Mouse (Mus musculus) 3134 (cell line): ENCODE measurements around the gene Relch.
"Not testable (repeated sequence)": the region's sequence is repeated elsewhere in the genome, so short reads cannot be mapped to it uniquely, and the experiment has no call there.

Experiments used
- DNase-seq: peaks from one replicate; pipeline ENCODE4 v3.0.0-alpha.2; 2011; ENCODE audit warnings: low spot score; ENCODE audit not compliant: insufficient read length; ENCODE audit errors: extremely low read depth

The Relch gene

GRCm38 (mm10) chr1:105739493-105739892, 75.8 kb downstream of the Relch start:
- no peak for DNase-seq

GRCm38 (mm10) chr1:105742481-105742880, 78.8 kb downstream of the Relch start:
- peak; percentile 37 for DNase-seq

GRCm38 (mm10) chr1:105746444-105746843, 82.8 kb downstream of the Relch start:
- DNase-seq: no peak

DNA sequence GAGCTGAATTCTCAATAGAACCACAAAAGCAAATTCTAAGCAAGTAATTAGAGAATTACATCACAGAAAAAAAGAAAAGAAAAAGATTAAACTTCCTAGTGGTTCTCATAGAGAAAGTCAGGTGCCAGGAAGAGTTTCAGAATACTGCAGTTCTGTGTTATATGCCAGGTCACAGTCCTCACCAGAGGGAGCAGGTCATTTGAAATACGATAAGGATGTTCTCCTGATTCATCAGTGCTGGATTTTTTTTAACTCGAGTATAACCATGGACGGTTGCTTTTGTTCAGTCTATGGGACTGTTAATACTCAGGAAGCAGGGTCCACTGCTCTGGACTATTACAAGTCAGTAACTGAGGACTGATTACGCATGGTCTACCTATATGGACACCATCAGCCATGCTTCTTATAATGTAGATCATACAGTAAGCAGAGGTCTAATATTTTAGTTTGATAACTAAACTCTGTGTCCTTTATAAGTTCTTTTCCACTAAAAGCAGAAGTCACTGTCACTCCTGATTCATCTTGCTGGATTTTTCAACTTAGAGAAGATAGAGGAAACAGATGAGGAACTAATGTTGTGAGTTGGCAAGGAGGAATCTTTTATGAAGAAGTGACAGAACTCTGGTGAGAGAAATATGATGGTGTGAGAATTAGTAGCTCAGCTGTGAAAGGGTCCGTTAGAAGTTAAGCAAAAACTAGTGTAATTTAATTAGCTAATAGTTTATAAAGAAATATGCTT, 83.4 kb downstream of the Relch start:
- DNase-seq: no peak

DNA sequence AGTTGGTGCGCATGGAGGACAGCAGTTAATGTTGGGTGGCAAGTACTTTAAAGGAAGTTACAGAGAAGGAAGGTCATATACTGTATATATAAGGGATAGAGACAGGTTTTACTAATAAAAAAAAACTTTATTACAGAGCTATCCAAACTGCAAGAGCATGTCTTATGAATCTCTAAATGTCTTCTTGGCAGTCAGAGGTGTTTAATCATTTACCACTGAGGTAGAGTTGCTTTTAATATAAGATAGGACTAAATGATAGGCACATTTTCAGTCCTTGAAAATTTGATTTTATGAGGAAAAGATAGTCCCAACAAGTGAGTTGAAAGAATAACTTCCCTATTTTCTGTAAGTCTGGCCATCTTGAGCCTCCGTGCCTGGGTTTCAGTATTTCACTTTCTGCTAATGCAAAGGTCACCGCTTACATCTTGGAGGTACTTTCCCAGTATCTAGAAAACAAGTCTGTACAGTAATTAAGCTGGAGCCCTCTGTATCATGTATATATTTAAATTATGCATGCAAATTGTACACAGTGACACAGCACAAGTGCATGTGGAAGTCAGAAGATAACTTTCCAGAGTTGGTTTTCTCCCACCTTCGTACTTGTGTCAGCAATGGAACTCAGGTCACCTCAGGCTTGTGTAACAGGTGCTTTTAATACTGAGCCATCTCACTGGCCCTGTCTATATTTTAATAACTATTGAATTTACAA, 84.6 kb downstream of the Relch start:
- DNase-seq: no peak

DNA sequence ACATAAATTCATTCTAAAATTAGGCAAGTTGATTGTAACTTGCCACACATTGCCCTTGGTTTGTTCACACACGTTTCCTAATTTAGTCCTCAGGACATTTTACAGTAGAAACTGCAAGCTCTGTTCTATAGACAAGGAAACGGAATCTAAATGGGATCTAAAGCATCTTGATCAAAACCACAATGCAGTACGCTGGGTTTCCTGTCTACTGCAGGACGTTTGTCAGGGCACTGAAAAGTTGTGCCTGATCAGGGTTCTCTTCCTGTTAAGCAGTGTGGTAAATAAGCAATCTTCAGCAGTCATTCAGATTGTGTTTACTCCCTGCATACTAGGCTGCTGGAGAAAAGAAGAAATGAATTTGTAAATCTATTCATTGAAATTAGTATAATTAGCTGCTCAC, 88.5 kb downstream of the Relch start:
- no peak for DNase-seq

- no peak for DNase-seq
Observed at GRCm38 (mm10) chr1:105752944-105753343, 89.3 kb downstream of the Relch start.

DNA sequence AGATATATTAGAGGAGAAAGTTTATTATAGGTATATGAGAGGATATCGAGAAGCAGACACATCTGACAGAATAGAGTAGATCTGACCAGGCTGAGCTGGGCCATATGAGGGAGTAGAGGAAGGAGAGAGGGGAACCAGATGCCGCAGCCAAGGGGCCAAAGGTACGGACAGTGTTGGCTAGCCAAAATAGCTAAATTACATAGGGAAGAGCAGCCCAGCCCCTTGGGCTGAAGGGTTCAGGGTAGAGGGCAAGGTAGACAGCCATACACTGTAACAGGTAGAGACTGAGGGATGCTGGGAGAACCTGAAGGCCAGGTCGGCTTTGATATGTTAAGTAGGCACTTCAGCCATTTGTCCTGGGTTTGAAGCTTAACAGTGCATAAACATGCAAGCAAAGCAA, 95.1 kb downstream of the Relch start:
- DNase-seq: no peak

DNA sequence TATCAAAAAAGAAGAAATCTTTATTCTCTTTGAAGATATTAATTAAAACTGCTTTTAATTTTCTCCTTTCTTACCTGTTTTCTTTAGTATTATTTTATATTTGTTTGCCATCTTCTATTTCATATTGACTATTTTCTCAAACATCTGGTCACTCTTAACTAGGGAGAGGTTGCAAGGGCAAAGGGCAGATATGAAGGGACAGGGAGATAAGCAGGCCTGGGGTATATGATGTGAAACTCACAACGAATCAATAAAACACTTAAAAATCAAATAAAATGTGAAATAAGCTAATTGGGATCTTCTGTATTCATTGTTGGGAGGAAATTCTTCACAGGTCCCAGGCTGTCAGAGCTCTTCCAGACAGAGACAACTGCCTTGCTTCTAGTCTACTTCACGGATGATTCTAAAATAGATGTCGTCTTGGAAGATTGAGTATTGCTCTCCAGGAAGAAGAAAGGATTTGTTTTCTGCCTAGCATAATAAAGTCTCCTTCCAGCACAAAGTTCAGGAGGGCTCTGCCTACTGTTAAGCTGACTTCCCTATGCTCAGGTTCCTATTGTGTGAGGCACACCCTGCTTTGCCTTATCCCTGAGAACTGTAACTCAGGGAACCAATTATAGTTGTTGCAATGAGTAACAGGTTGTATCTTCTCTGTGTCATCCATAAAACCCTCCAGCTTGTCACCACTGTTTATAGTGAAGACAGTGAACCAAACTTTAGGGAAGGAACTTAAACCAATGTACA, 95.9 kb downstream of the Relch start:
- DNase-seq: no peak

GRCm38 (mm10) chr1:105765586-105765985, 101.9 kb downstream of the Relch start:
- DNase-seq: no peak

DNA sequence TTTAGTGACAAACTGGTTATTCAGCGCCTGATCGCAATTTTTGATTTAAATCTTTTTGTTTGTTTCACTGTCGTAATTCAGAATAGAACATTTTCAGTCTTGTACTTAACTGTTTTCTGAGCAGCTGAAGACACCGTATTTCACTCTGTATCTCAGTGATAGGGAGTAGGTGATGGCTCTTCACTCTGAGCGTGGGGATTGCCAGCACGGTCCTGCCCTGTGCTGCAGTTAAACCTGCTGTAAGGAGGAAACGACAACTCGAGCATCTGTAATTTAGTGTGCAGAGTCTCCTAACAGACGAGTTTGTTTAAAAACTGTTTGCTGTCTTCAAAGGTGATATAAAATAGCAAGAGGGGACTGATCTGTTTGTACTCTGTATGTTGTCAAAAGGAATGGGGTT, 102.4 kb downstream of the Relch start:
- DNase-seq: not testable (repeated sequence)

- DNase-seq: no peak
Observed at GRCm38 (mm10) chr1:105768397-105768796, 104.7 kb downstream of the Relch start.

DNA sequence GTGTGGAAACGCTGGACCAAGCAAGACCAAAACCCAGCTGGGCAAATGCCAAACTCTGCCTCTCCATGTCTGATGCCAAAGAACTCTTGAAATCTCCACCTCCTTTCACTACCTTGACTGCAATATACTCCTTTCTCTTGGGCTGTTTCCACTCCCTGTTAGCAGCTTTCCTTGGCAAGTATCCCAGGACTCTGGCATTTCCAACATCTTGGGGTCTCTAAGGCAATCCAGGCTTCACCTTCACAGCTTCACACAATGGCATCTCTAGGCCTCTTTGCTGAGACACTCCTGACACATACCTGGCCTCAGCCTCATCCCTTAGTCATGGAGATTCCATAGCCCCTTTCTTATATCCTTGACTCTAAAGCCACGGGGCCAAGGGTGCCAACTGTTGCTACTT, 107.0 kb downstream of the Relch start:
- no peak for DNase-seq

DNA sequence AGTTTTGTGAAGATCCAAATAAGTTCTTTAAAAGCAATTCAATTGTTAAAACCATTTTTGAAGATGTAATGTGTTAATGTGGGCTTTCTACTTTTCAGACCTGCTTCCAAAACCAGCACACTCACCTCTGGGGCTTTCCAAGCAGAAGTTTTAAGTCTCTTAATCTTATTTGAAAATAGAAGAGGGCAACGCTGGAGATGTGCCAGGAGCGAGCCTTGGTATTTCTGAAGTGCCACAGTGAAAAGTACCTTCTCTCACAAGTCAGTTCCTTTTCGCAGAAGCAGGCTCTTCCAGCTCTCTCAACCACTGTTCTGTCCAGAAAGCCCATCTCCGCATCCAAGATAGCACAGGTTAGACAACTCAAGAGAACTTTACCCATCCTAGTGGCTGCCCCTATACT, 112.8 kb downstream of the Relch start:
- DNase-seq: no peak

GRCm38 (mm10) chr1:105780079-105780456, 116.4 kb downstream of the Relch start:
- no peak for DNase-seq

DNA sequence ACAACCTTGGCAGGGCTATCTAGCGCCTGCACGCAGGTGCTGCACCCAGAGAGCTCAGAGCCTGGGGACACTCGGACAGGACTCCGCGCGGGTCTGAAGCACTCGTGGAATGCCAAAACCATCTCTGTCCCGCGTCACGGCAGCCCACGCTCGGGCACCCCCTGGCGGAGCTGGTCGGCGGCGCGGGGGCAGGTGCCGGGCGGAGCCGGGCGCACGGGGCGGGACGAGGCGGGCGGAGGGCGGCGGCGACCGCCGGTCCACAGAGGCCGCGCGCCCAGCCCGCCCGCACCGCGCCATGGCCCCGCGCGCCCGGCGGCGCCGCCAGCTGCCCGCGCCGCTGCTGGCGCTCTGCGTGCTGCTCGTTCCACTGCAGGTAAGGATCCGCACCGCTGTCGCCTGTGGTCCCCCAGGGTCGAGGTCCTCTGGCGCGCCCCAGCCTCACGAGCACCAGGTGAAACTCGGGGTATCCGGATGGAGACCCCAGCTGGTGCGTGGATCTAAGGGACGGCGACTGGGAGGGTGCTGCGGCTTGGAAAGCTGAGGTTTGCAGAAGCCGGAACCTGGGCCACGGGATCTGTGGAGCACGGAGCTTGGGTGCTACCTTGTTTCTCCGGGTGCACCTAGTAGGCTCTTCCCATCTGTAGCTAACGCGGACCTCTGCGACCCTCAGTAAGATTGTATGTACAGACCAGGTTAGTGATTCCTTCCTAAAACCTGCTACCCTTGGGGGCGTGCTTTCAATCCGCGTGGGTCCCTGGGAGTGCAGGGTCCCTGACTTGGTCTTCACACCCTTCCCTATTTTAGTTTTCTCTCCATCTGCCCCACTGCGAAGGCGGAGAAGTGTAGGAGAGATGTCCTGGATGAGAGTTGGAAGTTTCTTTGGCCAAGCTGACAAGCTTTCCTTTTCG, 117.0 kb downstream of the Relch start, which contains the start of gene Tnfrsf11a:
TSS of gene Tnfrsf11a (plus strand) at position 262 of the 908 bp plus-strand sequence.
- peak; percentile 13 for DNase-seq

DNA sequence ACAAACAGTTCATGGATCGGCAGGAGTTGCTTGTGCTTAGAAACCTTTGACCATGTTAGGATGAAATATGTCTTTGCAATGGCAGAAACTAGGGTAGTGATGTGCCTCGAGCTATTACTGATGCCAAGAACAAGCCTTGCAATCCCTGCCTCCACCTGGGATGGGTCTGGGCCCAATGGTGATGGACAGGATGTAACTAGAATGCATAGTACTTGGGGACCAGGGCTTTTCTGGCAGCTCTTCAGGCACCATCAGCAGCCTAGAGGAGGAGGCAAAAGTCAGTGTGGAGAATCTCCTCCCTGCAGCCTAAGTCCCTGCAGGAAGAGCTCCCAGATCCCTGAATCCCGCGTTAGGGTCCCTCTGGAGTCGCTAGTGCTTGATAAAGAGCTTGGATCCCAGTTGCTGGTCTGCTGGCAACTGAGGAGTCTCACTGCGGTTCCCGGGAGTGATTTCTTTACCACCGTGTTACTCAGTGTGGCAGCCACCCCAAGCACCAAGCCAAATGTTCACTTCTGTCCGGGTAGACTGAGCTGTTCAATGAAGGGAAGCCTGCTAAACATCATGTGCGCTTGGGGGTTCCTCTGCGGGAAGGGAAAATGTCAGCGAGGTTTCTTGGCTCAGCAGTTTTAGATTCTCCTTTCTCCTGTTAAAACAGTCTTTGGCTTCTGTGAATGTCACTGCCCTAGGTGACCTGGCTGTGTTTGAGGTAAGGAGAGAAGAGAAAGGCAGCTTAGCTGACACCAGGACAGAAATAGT, 117.9 kb downstream of the Relch start:
- DNase-seq: no peak

GRCm38 (mm10) chr1:105784257-105785016, 120.8 kb downstream of the Relch start:
- no peak for DNase-seq

- no peak for DNase-seq
Observed at GRCm38 (mm10) chr1:105785146-105785545, 121.5 kb downstream of the Relch start.
